Mouse (Mus musculus) splenic B cell, adult 2 months (primary cell): ENCODE measurements around the gene Jarid2.

Experiments used
- DNase-seq: peaks from one replicate; pipeline ENCODE4 v3.0.0-alpha.2; 2011; ENCODE audit warnings: low read depth, low spot score
- H3K27me3 ChIP-seq: 2 replicates; pipeline ENCODE4 v1.6.1; 2012; ENCODE audit warnings: mild to moderate bottlenecking, low read length, moderate library complexity, mixed read lengths; ENCODE audit not compliant: control insufficient read depth, poor library complexity, insufficient read depth, severe bottlenecking
- H3K36me3 ChIP-seq: 2 replicates; pipeline ENCODE4 v1.6.1; 2012; ENCODE audit warnings: mild to moderate bottlenecking, low read length, moderate library complexity, mixed read lengths; ENCODE audit not compliant: control insufficient read depth, poor library complexity, insufficient read depth, severe bottlenecking

Jarid2 gene

GRCm38 (mm10) chr13:44729424-44729971, at the start of gene Jarid2:
Gene Jarid2 (plus strand): TSS chr13:44729474.
- Histone ChIP-seq H3K27me3 (no peaks in the 10 kb centered on the region), H3K36me3 (no peaks in the 10 kb centered on the region)
- peak; percentile 40 for DNase-seq

GRCm38 (mm10) chr13:44681051-44681450, 48.2 kb upstream of the Jarid2 start:
- no peaks in the 10 kb centered on the region for H3K36me3 ChIP-seq
- H3K27me3 ChIP-seq: no peaks in the 10 kb centered on the region
- no peak for DNase-seq

GRCm38 (mm10) chr13:44688140-44688539, 41.1 kb upstream of the Jarid2 start:
- DNase-seq: no peak
- H3K36me3 ChIP-seq: no peaks in the 10 kb centered on the region
- no peaks in the 10 kb centered on the region for H3K27me3 ChIP-seq

- Histone ChIP-seq H3K36me3 (no peaks in the 10 kb centered on the region), H3K27me3 (no peaks in the 10 kb centered on the region)
- DNase-seq: no peak
Measured at GRCm38 (mm10) chr13:44697628-44698027, 31.6 kb upstream of the Jarid2 start.

GRCm38 (mm10) chr13:44704036-44704801, 25.1 kb upstream of the Jarid2 start:
- H3K36me3 ChIP-seq: no peaks in the 10 kb centered on the region
- no peaks in the 10 kb centered on the region for H3K27me3 ChIP-seq
- DNase-seq: no peak

GRCm38 (mm10) chr13:44705031-44705742, 24.1 kb upstream of the Jarid2 start:
- Histone ChIP-seq H3K27me3 (no peaks in the 10 kb centered on the region), H3K36me3 (no peaks in the 10 kb centered on the region)
- DNase-seq: no peak

GRCm38 (mm10) chr13:44705743-44706044, 23.6 kb upstream of the Jarid2 start:
- Histone ChIP-seq H3K36me3 (no peaks in the 10 kb centered on the region), H3K27me3 (no peaks in the 10 kb centered on the region)
- no peak for DNase-seq

- no peaks in the 10 kb centered on the region for H3K27me3 ChIP-seq
- DNase-seq: peak; percentile 13
- no peaks in the 10 kb centered on the region for H3K36me3 ChIP-seq
Measured at GRCm38 (mm10) chr13:44706206-44706915, 22.9 kb upstream of the Jarid2 start.

- DNase-seq: peak; percentile 51
- no peaks in the 10 kb centered on the region for H3K27me3 ChIP-seq
- no peaks in the 10 kb centered on the region for H3K36me3 ChIP-seq
Measured at GRCm38 (mm10) chr13:44707176-44707575, 22.1 kb upstream of the Jarid2 start.

GRCm38 (mm10) chr13:44708336-44709017, 20.8 kb upstream of the Jarid2 start:
- Histone ChIP-seq H3K36me3 (no peaks in the 10 kb centered on the region), H3K27me3 (no peaks in the 10 kb centered on the region)
- DNase-seq: no peak

- no peak for DNase-seq
- Histone ChIP-seq H3K36me3 (no peaks in the 10 kb centered on the region), H3K27me3 (no peaks in the 10 kb centered on the region)
Measured at GRCm38 (mm10) chr13:44709747-44710480, 19.4 kb upstream of the Jarid2 start.

- no peaks in the 10 kb centered on the region for H3K27me3 ChIP-seq
- DNase-seq: no peak
- no peaks in the 10 kb centered on the region for H3K36me3 ChIP-seq
Measured at GRCm38 (mm10) chr13:44711062-44711461, 18.2 kb upstream of the Jarid2 start.

- DNase-seq: no peak
- no peaks in the 10 kb centered on the region for H3K36me3 ChIP-seq
- H3K27me3 ChIP-seq: no peaks in the 10 kb centered on the region
Measured at GRCm38 (mm10) chr13:44711882-44712281, 17.4 kb upstream of the Jarid2 start.
